Mouse (Mus musculus) cerebellum, adult 11 months (tissue): ENCODE data around the gene Mpo.

Experiments
- DNase-seq: peaks from one replicate; pipeline ENCODE4 v3.0.0; 2022

Gene Mpo

DNA sequence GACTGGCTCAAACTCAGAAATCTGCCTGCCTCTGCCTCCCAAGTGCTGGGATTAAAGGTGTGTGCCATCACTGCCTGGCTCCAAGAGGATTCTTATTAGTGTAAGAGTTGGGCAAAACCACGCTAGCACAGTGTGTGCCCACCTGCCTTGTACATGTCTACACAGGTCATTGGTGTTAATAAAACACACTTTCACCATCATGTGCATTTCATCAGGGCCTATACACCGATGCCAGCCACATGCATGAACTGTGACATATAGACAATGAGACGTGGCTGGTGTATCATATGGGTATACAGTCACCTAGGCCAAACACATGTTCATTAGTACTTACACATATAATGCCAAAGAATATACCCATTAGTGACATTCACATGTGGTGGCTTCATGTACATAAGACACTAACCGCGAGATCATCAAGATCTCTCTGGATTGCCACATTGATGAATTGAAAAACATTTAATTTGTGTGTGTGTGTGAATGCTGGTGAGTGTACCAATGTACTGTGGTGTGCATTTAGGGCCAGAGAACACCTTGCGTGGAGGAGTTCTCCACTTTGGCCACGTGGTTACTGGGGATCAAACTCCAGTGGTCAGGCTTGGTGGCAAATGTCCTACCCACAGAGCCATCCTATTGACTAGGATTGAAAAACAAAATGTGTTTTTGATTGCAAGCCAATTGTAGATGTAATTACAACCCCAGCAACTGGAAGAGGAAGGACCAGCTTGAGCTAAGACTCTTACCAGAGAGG, 35.0 kb upstream of the Mpo start:
- no peak for DNase-seq

DNA sequence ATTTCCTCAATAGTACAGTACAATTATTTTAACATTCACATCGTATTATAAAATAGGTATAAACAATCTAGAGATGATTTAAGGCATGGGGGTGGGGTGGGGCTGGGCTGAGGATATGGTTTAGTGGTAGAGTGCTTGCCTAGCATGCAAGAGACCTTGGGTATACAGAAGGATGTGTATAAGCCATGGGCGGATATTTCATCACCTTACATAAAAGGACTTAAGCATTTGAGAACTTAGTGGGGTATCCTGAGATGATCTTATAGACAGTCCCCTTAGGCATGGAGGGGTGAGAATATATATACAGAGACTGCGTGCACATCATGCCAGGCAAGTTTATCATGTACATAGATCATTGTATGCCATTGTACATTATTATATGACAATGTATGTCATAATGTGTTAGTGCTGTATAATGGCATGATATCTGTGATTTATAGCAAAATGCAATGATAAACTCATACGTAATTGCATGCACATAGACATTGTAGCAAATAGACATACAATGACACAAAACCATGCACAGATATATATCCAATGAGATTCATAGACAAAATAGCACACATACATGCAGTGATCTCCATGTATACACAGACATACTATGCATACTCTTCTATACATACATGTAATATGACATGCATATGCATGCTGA, 34.3 kb upstream of the Mpo start:
- no peak for DNase-seq

DNA sequence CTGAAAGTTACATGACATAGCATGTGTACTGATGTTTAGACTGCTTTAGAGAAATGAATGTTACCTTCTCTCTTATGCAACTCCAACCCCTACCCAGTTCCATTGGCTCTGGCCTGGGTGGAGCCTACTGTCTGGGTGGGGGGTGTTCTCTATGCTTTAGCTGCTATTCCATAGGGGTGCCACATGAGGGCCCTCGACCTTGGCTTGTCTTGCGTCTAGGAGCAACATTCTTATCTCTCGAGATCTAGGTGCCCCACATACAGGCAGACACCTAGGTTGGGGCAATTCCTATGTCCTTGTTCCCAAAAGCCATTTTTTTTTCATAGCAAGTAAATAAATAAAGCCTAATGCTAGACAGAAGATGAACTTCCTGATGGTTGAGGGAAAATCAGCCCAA, 33.8 kb upstream of the Mpo start:
- DNase-seq = no peak

DNA sequence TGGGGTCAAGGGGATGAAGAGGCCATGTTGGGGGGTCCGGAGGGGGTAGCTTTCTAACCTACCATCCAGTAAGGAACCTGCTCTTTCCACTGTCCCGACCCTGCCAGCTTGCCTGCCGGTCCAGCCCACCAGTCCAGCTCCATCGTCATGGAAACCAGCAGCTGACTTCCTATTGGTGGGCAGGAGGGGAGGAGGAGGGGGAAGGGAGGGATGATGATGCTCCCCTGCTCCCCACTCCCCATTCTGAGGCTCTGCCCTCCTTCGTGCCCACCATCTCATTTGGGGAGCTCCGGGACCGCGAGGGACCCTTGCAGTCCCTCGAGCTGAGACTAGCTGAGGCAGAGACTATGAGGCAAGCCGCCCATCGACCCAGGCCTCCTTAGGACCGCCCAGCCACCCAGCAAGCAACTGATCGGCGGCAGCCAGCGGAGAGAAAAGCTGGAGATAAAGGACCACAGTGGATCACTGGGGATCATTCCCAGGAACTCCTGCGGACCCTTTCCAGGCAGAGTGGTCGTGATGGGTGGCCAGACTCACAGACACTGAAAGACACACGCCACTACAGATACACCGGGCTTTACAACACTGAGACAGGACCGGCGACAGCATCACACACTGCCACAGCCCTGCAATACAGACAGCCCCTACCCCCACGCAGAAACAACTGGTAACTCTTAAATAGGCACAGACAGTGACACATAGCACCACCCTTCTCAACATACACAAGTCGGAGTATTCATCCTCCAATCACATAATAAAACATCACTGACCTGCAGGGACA, 32.9 kb upstream of the Mpo start, which contains the start of gene Tspoap1:
TSS of gene Tspoap1 (plus strand) at position 241 of the 781 bp plus-strand sequence.
- peak; percentile 59 for DNase-seq

DNA sequence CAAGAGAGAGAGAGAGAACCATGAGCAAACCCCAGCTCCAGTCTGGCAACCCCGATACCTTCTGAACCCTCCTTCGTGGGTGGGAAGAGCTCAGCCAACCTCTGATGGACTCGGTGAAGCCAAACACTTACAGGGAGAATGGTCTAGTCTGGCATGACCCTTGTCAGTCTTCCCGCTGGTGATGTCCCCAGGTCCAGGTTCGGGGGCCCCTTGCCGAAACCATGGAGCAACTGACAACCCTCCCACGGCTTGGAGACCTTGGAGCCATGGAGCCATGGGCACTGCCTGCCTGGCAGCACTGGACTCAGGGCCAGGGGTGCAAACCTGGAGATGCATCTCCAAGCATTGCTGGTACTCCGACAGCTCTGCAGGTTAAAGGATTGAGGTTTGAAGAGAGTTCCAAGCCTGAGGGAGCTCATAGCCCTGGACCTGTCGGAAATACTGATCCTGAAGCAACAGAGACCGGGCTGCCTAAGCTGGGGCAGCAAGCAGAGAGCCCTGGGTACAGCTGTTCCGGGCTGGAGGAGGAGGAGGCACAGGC, 32.1 kb upstream of the Mpo start:
- DNase-seq = no peak

DNA sequence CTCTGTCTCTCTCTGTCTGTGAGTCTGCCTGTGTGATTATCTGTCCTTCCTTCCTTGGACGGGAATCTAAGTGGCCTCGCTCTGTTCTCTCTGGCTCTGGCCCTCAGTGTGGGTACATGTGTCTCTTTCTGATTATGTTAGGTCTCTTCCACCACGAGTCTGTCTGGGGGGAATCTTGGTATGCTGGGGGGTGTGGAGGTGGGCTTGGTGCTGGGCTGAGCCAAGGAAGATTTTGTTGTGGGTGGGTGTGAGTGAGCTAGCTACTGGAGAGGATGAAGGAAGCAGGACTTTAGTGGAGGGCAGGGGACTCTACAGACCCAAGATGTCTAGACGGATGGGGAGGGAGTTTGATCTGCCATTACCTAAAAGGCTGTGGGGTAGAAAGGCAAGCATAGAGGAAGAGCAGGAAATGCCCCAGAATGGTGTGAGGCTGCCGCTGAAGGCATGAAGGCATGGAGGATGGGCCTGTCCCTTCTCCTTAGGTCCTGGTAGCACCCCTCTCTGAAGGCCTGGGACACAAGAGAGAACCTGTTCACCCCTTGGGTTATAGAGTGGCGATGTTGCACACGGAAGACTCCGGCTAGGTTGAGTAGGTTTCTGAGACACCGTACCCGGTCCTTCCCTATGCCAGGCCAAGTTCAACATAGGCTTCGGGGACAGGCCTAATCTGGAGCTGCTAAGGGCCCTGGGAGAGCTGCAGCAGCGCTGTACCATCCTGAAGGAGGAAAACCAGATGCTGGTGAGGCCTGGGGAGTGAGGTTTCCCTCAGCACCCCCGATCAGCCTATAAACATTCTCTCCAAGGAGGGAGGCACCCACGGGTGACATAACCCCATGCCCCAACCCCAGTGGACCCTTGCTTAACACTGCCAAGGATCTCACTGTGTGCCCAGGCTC, 31.3 kb upstream of the Mpo start:
- DNase-seq = no peak

DNA sequence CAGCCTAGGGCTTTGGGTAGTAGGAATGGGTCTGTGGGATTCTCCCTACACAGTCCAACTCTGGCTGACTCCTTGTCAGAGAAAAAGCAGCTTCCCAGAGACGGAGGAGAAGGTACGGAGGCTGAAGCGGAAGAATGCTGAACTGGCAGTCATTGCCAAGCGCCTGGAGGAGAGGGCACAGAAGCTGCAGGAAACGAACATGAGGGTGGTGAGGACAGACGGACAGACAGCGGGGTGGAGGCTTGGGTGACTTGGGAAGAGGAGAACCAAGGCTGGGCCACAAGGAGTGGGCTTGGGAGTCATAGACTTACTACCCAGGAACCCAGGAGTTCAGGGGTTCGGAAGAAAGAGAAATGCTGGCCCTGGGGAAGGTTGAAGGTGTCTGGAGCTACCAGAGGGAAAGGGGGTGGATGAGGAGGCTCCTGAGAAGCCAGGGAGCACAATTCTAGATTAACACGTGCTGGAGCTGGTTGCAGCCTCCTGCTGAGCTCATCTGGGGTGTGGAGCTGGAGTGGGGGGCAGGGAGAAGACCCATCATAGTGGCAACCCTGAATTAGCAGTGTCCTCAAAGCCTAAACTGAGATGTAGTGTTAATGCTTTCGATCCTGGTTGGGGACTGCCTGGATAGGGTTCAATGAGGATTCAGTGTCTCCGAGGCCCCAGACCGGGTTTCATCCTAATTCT, 30.5 kb upstream of the Mpo start:
- DNase-seq = no peak

DNA sequence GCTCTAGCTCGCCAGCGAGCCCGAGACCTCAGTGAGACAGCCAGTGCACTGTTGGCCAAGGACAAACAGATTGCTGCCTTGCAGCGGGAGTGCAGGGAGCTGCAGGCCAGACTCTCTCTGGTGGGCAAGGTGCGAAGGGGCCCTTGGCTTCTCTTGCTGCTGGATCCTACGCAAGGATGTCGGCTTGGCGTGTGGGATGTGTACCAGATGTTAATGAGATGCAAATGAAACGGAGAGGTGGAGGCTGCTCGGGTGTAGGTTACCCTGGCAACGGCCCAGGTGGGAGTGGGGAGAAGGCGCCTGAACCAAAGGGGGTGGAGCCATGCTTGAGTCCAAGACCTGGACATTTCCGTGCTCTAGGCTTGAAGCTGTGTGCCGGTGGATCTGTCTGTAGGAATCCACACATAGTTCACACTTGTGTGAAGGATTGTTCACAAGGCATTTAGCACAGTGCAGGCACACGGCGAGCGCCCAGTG, 29.8 kb upstream of the Mpo start:
- DNase-seq = peak; percentile 84

DNA sequence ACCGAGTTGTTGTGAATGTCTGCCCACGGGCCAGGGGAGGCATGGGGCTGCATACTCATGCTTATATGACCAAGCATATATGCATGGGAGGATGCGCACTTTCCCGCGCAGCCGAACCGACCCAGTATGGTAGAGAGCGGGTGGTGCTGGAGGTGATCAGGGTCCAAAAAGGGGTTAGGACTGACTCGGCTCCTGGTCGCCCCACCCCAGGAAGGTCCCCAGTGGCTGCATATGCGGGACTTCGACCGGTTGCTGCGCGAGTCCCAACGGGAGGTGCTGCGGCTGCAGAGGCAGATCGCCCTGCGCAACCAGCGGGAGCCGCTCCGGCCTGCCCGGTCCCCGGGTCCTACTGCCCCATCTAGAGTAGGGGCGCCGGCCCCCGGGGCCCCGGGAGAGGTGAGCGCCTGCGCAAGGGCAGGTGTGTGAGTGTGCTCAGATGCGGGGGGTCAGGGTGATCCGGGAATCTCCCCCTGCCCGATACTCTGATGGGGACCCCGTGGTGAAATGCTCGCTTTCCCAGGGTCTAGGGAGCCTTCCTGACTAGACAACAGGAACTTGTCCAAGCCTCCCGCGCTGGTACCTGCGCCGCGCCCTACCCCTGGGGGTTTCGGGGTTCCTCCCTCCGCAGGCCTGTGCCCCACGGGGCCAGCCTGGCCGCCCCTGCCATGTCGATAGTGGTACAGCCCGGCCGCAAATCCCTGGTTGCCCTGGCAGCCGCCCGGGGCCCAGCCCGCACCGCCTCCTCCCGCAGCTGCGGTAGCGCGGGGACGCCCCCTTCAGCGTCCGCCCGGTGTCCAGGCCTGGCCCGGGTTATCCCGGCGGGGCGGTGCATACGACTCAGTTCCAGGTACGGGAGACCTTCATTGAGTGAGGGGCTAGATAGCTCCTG, 29.1 kb upstream of the Mpo start:
- peak; percentile 73 for DNase-seq

DNA sequence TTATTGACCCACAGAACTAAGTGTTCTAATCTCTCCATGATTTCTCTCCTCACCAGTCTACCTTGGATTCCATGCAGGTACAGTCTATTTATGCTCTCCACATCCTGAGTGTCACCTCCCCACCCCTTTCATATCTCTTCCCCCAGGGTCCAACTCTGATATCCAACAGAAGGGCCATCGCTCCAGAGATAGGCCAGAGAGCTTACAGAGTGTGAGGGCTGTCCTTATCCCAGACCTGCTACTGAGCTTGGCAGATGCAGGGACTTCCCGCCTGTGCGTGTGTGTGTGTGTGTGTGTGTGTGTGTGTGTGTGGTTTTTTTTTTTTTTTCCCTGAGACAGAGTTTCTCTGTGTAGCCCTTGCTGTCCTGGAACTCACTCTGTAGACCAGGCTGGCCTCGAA, 24.6 kb upstream of the Mpo start:
- no peak for DNase-seq

DNA sequence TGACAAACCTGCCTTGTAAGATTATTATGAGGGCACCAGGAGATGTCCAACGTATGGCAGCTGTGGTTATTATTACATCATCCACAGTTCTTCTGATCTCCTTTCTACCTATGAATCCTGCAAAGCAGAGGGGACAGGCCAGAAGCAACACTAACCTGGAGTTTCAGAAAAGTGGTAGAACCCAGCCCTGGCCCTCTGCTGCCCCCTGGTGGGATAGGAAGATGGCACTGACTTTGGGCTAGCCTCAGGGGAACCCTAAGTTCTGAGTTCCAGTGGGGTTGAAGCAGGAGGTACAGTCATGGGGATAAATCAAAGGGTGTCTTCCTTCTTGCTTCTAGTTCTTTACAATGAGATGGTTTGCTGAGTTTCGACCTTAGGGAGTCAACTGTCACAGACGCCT, 22.4 kb upstream of the Mpo start:
- peak; percentile 70 for DNase-seq

DNA sequence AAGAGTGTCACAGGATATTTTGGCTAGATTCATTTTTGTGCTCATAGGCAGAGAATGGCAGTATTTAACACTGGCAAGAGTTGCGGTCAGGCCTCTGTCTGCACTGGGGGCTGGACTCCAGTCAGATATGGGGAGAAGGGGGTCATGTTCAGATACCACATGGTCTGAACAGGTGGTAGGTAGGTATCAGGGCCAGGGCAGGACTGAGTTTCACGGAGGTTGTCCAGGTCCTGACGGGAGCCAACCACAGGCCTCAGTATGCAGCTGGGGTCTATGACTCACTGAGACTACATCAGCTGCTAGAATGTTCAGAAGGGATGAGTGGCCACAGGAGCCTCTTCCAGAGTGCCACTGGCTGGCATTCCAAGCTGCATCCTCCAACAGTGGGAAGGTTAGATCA, 21.0 kb upstream of the Mpo start:
- no peak for DNase-seq

DNA sequence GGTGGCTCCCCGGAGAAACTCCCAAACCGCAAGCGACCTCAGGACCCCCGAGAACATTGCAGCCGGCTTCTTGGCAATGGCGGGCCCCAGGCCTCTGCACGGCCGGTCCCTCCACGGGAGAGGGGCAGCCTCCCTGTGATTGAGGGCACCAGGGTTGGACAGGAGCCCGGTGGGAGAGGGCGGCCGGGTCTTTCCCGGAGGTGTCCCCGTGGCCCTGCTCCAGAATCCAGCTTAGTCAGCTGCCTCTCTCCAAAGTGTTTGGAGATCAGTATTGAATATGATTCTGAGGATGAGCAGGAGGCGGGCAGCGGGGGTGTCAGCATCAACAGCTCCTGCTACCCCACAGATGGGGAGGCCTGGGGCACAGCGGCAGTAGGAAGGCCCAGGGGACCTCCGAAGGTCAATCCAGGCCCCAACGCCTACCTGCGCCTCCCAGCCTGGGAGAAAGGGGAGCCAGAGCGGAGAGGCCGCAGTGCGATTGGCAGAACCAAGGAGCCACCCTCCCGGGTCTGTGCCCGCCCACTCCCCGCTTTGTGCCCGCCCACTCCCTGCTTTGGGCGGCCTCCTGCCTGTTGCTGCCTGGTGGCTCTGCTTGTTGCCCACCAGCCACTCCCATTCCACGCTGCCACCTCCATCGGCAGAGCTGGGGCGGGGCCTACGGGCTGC, 15.1 kb upstream of the Mpo start:
- peak; percentile 84 for DNase-seq

DNA sequence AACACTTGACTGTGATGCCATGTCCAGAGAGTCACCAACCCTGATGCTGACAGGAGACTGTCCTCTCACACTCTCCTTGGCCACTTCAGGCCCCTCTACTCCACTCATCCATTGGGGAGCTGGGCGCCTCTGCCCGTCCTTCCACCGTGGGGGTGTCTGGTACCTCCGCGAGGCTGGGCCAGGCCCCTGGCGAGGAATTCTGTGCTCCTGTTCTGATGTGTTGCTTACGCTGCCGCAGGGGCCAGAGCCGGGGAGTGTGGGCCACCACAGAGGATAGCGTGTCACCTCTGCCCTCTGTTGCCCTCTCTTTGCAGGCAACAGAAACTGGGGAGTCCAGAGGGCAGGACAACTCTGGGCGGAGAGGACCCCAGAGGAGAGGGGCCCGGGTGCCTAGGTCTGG, 14.5 kb upstream of the Mpo start:
- DNase-seq = no peak

DNA sequence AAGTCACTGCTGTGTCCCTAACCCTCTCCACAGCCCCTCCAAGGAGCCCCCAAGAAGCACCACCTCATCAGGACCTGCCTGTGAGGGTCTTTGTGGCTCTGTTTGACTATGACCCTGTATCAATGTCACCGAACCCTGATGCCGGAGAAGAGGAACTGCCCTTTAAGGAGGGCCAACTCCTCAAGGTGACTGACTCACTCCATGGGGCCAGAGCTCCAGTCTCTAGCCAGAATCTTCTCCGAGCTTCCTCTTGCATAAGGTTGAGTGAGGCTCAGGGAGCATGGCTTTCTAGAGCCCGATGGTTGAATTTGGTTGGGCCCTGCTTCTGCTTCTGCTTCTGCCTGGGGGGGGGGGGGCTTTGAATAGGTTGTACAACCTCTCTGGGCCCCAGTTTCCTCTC, 14.0 kb upstream of the Mpo start:
- no peak for DNase-seq

DNA sequence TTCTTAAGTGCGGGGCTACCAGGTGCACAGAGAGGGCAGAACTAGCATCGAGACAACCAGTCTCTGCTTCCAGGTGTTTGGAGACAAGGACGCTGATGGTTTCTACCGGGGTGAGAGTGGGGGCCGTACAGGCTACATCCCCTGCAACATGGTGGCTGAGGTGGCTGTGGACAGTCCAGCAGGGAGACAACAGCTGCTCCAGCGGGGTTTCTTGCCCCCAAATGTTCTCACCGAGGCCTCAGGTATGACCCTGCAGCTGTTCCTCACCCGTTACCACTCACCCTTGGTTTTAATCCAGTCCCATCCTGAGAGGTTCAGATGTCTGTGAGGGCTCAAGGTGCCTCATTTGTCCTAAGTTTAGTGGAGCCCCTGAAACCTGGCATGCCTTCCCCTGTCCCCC, 13.3 kb upstream of the Mpo start:
- DNase-seq = no peak

DNA sequence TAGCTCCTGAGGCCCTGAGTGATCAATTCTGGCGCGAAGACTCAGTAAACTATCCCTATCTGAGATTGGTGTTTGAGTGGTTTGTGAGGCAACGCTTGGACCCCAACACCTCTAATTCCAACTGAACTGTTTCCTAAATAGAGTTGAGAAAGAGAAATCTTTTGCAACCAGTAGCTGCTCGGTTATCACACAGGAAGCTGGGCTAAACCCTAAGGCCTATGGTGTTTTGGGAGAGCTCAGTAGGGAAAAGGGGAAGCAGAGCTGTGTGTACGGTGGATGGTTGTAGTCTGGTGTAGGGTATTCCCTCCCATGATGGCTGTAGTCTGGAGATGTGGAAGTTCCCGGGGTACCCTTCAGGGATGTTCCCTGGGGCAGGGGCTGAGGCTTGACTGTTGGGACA, 3.3 kb upstream of the Mpo start:
- no peak for DNase-seq

DNA sequence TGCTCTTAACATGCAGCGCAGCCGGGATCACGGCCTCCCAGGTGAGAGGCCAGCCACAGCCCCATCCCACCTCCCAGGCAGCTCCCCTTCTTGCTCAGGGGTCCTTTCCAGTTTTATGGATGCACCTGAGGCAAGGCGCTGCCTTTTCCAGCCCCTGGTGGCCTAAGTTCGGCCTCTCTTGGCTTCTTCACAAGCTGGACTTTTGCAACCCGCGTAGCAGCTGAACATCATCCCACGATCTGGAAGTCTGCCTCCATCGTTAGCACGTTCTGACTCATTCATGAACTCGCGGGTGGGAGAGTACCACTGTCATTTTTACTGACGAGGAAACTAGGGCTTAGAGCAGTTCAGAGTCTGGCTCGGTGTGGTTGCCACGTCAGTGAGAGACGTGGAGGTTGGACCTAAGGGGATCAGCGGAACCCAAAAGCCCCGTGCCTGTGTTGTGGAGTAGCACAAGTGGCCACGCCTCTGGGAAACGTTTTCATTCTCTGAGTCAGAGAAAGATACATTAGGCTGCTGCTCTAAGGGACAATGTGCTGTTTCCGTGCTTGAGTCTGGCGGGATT, 8.4 kb downstream of the Mpo start:
- no peak for DNase-seq

DNA sequence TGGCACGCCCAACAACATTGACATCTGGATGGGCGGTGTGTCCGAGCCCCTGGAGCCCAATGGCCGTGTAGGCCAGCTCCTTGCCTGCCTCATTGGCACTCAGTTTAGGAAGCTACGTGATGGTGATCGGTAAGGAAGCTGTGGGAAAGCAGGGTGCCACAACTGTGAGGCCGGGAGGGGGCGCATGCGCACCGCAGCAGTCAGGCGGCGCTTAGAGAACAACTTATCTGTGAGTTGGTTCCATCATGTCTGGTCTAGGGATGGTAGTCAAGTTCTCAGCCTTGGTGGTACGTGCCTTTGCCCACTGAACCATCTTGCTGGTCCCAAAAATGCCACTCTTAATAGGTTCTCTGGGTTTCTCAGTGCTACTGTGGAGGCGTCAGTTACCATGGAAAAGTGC, 9.2 kb downstream of the Mpo start:
- DNase-seq = no peak

DNA sequence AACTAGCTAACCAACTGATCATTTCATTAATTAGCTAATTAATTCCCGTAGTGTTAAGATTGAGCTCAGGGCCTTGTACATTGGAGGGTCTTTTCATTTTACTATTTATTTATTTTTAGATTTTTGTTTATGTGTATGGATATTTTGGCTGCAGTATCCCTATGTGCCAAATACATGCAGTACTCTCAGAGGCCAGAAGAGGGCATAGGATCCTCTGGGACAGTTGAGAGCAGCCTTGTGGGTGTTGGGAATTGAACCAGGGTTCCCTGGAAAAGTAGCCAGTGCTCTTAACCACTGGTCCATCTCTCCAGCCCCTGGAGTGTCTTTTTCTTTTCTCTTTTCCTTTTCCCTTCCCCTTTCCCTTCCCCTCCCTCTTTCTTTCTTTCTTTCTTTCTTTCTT, 12.1 kb downstream of the Mpo start:
- DNase-seq = no peak
